Mouse (Mus musculus) layer of hippocampus, adult 18-20 months (tissue): Measurements from ENCODE around the gene 4922502D21Rik. TPM values are rescaled to one million over a fixed set of nuclear protein-coding genes. Genes with fewer than 3 reads are reported as not detected.
"Not testable (repeated sequence)": the region's sequence is repeated elsewhere in the genome, so short reads cannot be mapped to it uniquely, and the experiment has no call there.

Experiments
- DNase-seq, 2 experiments: peaks; one replicate each; pipeline ENCODE4 v3.0.0; 2022; ENCODE audit warnings: low spot score in 2 of 2
- long read RNA-seq: library from polyadenylated mRNA; stranded (forward); transcript quantifications from one replicate; pipeline ENCODE4 v2.0.0, GENCODE M21; 2021
- total RNA-seq, 2 experiments: library from RNA; stranded (reverse); gene quantifications; 2 replicates each; pipeline ENCODE4 v1.2.3; 2021

Gene 4922502D21Rik
- total RNA-seq: not detected
- long read RNA-seq: 0 reads

- no peak for DNase-seq
These were observed at the start of gene 4922502D21Rik for GRCm38 (mm10) chr6:129331610-129332009. 4922502D21Rik (minus strand) TSS chr6:129331796.

DNA sequence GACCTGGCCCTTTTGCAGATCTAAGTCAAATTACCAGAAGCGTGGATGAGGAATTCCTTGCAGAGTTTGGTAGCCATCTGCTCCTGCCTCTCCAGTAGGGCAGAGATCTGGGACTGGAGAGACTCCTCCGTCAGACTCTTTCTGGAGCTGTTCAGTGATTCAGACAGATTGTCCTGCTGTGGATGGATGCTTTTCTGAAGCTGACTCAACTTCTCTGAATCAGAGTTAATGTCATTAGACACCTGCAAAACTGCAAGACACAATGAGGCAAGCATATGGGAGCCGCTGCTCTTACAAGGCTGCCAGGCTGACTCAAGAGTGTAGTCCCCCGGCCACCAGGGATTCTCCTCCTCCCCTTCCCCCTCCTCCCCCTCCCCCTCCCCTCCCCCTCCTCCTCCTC is 48.9 kb upstream of the 4922502D21Rik start:
- peak in 1 of 2 experiments; percentile 16 for DNase-seq

- no peak for DNase-seq
These were observed 43.4 kb upstream of the 4922502D21Rik start for GRCm38 (mm10) chr6:129374937-129375471.

DNA sequence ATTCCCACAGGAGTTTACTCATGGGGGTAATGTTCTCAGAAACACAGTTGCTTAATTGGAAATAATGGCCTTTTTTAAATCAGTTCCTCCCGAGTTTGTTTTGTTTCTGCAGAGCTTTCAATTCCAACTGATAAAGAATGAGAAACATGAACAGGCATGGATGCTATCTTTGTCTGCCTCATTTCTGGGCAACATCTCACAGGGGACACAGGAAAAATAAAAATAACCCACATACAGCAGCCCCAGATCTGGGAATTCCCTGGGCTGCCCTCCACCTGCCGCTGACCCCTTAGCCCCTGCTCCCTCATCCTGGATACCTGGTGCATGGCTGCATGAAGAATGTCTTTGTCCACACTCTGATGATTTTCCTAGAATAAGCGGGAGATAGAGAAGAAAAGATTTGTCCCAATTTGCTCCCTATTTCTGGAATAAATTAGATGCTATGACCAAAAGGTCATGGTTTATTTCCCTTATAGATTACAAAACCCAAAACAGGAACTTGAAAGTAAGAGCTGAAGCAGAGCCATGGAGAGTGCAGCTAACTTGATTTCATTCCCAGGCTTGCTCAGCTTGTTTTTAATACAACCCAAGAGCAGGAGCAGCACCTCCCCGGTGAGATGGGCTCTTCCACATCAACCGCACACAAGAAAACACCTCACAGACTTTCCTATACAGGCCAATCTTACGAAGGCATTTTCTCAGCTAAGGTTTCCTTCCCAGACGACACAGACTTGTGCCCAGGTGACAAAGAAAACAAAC is 38.0 kb upstream of the 4922502D21Rik start:
- DNase-seq: no peak

DNA sequence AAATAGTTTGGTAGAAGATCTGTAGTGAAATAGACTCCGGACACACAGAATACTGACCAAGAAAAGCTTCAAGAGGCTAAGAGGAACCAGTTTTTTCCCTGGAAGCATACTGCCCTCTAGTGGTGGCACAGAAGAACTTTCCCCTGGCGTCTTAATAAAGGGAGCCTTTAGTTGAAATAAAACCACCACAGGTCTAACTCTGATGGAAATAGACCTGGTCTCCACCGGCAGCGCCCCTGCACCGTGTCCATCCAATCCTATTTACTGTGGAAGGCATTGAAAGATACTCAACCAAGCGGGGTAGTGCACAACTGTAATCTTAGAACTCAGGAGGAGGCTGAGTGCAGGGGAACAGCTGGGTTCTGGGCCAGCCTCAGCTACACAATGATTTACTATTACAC is 34.4 kb upstream of the 4922502D21Rik start:
- DNase-seq: peak in 1 of 2 experiments; percentile 4

DNA sequence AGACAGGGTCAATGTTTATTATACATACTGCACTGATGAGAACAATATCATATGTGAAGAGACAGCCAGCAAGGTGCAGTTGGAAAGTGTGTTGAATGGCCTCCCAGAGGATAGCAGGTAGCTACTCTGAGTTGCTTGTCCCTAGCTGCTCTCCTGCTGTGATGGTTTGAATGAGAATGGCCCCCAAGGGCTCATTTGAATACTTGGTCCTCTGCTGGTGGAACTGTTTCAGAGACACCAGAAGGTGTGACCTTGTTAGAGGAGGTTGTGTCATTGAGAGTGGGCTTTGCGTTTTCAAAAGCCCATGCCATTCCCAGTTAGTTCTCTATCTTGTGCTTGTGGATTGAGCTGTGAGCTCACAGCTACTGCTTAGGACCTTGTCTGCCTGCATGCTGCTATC is 32.3 kb upstream of the 4922502D21Rik start:
- DNase-seq: no peak

DNA sequence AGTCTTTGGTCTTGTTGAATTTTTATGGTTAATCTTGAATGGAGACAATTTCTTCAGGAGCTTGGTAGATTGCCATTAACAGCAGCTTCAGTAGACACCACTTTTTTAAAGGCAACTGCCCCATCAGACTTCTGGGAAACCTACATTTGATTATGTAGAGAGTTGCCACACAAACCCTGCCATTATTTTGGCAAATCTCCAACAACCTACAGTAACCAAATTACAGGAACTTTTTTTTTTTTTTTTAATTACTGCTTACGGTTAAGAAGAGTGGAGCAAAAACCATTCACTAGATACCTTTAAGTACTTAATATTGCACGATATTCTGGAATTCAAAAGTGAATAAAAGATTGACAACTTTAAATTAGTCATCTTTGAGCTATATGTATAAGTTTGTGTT is 27.9 kb upstream of the 4922502D21Rik start:
- no peak for DNase-seq

DNA sequence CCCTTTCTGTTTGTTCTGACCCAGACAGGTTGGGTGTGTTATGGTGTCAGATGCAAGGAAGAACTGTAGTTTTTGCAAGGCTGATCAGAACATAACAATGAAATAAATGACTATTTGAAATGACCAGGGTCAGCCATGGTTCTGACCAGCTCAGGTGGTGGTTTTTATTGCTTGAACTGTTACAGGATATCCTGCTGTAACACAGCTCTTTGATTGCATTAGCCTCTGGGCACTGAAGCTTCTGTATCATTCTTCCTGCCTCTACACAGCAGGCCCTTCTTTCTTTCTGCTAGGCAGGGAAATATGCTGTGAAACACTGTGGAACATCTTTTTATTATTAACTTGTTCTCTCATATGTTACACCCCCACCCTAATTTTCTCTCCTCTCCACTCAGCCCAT is 24.8 kb upstream of the 4922502D21Rik start:
- no peak for DNase-seq

- DNase-seq: no peak
These were observed 24.2 kb upstream of the 4922502D21Rik start for GRCm38 (mm10) chr6:129355774-129356173.

GRCm38 (mm10) chr6:129351091-129351490 is 19.5 kb upstream of the 4922502D21Rik start:
- no peak for DNase-seq

DNA sequence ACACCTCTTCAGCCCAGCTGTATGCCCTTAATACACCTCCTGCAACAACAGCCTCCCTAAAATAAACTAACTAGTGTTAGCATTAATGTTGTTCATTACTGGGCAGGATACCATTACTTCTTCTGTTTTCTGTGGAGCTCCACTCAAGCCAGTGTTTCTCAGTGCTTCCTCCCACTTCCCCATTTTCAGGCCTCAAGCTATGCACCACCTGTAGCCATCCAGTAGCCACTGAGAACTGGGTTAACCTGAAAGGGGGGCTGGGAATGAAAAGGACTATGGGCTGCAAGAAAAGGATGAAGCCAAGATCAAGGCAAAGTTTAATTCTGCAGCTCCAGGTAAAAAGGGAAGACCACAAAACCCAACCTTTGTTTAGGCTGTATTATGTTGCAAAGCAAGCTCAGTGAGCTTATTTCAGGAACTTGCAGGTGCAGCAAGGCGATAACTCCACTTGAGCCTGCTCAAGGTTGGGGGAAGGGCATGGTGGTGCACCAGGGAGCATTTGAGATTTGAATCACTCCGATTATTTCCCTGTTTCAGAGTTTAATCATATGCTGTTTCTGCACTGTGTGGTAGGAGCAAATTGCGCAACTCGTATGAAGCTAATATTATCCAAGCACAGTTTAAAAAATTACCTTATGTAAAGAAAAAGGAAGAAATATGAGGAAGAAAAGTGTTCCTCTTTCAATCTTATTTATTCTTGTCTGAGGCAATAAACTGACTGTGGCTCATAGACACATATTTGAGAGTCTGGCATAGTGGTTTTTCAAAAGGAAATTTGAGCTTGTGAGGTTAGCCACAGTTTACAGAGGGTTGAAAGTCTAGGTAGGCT is 18.1 kb upstream of the 4922502D21Rik start:
- DNase-seq: no peak

GRCm38 (mm10) chr6:129344408-129344807 is 12.8 kb upstream of the 4922502D21Rik start:
- no peak for DNase-seq

GRCm38 (mm10) chr6:129342391-129342790 is 10.8 kb upstream of the 4922502D21Rik start, which contains the start of gene Clec12a:
Clec12a (plus strand) TSS chr6:129342691.
- DNase-seq: not testable (repeated sequence)

GRCm38 (mm10) chr6:129337751-129338150 is 6.2 kb upstream of the 4922502D21Rik start:
- DNase-seq: no peak

GRCm38 (mm10) chr6:129333674-129334078 is 2.1 kb upstream of the 4922502D21Rik start:
- DNase-seq: peak; percentile 4 to 51

DNA sequence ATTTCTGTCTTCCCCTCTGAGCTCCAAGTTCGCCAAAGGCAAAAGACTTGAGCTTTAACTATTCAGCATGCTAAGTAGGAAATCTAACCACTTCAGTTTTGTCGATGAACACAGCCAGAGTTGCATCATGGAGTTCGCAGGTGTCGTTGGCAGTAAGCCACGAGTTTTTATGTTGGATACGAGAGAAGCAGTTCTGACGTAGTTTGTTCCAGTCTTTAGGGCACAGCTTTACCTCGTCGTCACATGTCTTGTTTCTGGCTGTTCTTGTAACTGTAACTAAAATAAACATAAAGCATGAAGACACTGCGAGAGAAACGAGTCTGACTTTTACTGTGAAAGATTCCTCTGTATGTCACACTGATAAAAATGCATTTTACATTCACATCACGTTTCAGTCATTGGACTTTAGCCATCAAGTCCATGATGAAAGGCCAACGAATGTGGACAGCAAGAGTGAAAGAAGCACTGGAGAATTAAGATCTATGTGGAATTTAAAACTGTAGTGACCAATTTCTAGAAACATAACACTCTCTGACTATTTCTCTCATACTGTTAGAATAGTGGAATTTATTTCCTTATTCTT is 4.9 kb downstream of the 4922502D21Rik start:
- no peak for DNase-seq

DNA sequence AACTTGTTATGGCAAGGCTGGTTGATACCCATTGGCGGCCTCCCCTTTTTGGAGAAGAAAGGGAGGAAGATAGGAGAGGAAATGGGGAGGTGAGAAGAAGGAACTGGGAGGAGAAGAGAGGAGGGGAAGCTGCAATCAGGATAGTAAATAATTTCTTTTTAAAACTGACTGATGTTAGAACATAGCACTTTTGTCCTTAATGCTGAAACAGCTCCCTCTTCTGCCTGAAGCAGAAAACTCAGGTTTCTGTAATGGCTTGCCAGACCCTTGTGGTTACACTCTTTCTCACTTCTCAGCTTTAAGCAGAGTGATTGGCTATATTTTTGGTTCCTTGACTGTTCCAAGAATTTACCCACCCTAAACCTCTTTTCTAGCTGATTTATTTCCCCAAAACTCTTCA is 5.6 kb downstream of the 4922502D21Rik start:
- no peak for DNase-seq

- no peak for DNase-seq
These were observed 12.3 kb downstream of the 4922502D21Rik start for GRCm38 (mm10) chr6:129319331-129319730.

DNA sequence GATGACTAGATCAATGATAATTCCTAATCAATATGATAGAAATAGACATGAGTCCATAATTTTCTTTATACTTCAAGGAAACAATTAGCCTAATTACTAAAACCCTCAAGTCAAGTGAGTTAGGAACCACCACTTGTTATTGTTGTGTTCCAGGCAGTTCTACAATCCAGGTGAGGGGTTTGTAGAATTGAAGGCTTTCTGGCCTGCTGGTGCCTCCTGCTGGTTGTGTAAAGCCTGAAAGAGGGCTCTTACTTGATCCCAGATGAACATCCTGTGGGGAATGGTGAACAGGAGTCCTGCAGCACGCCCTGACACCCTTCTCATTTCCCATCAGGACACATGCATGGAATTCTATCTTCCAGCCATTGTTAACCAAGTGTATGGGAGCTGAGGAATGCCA is 13.2 kb downstream of the 4922502D21Rik start:
- DNase-seq: no peak

GRCm38 (mm10) chr6:129316463-129316862 is 15.1 kb downstream of the 4922502D21Rik start:
- DNase-seq: no peak

DNA sequence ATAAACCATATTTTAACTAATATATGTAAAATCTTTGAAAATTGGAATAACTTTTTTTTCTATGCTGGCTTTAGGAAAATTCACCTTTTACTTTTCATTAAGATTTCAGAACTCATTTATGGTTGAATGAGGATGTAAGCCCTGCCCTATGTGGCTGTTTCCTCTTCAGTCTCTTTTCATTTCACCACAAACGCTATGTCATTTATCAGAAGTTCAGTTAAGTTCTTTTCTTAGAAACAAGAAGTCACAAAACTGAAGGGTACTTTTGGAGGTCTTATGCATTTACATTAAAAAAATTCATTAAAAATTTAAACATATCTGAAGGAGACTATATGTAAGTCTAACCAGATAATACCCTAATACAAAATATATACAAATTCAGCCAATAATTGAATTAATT is 15.9 kb downstream of the 4922502D21Rik start:
- no peak for DNase-seq
